Mouse (Mus musculus) liver, adult 2 months (tissue): ENCODE measurements at regions not wholly inside any gene's neighbourhood (a gene's known extent, or its start where the extent isn't known, plus 50 kb on each side); places are given as distances from the start of the nearest gene placed in this dataset.

ENCODE experiments used
- CTCF ChIP-seq: fragments of 200-500 bp; IDR thresholded peaks from 2 replicates; pipeline ENCODE4 v1.5.1; 2011; ENCODE audit warnings: low read depth, low read length, control low read depth
- POLR2A ChIP-seq: fragments of 200-500 bp; IDR thresholded peaks from 2 replicates; pipeline ENCODE4 v1.6.1; 2011; ENCODE audit warnings: low read length, control low read depth; ENCODE audit not compliant: insufficient read depth; ENCODE audit errors: extremely low read depth

- TF ChIP-seq CTCF = no peak
- TF ChIP-seq POLR2A = no peak
Observed at GRCm38 (mm10) chr1:92714725-92715324, 66.2 kb upstream of the Otos start.
